Mouse (Mus musculus) forebrain, embryonic 11.5 days (tissue): Measurements from ENCODE around the gene Gm28036. TPM values are rescaled to one million over a fixed set of nuclear protein-coding genes. Genes with fewer than 3 reads are reported as not detected.
A peak's percentile ranks its signal among the peaks of the same experiment; 100 is the strongest.

ENCODE experiments used
- ATAC-seq: fragments of 200-750 bp; cut with Nextera tagmentation; replicated peaks from 2 replicates; pipeline ENCODE4 v1.8.0; 2017; ENCODE audit warnings: moderate TSS enrichment; ENCODE audit not compliant: low FRiP score
- DNase-seq: peaks from one replicate; pipeline ENCODE4 v3.0.0-alpha.2; 2017; ENCODE audit warnings: low spot score
- H3K27ac ChIP-seq: fragments of 300-500 bp; sonication (generic); 2 replicates; pipeline ENCODE4 v1.5.1; 2014; ENCODE audit warnings: low read depth, low read length
- H3K27me3 ChIP-seq: fragments of 300-500 bp; sonication (generic); 2 replicates; pipeline ENCODE4 v1.6.1; 2014; ENCODE audit warnings: mild to moderate bottlenecking, low read length, mixed read lengths; ENCODE audit not compliant: control insufficient read depth, insufficient read depth
- H3K36me3 ChIP-seq: fragments of 300-500 bp; sonication (generic); 2 replicates; pipeline ENCODE4 v1.6.1; 2014; ENCODE audit warnings: mild to moderate bottlenecking, low read length, moderate library complexity, mixed read lengths; ENCODE audit not compliant: control insufficient read depth, insufficient read depth
- H3K4me1 ChIP-seq: fragments of 300-500 bp; sonication (generic); replicated peaks from 2 replicates; pipeline ENCODE4 v1.6.1; 2014; ENCODE audit warnings: low read length, mixed read lengths; ENCODE audit not compliant: control insufficient read depth, insufficient read depth
- H3K4me2 ChIP-seq: fragments of 300-500 bp; sonication (generic); 2 replicates; pipeline ENCODE4 v1.6.1; 2014; ENCODE audit warnings: low read depth, mild to moderate bottlenecking, low read length, moderate library complexity, mixed read lengths; ENCODE audit not compliant: severe bottlenecking
- H3K4me3 ChIP-seq: fragments of 300-500 bp; sonication (generic); 2 replicates; pipeline ENCODE4 v1.5.1; 2014; ENCODE audit warnings: low read depth, low read length
- H3K9ac ChIP-seq: fragments of 300-500 bp; sonication (generic); 2 replicates; pipeline ENCODE4 v1.6.1; 2014; ENCODE audit warnings: low read length
- H3K9me3 ChIP-seq: fragments of 300-500 bp; sonication (generic); 2 replicates; pipeline ENCODE4 v1.6.1; 2016; ENCODE audit warnings: low read length, mixed read lengths; ENCODE audit not compliant: control insufficient read depth
- WGBS: fragments of 180-500 bp; shearing (Covaris S2); extraction: QIAGEN DNeasy Blood & Tissue Kit; methylation state at CpG from one replicate; pipeline ENCODE4 v1.1.7; 2014; 5-methylcytosine and 5-hydroxymethylcytosine counted together
- polyA plus RNA-seq: library from polyadenylated mRNA; unstranded; fragments of >200 nt; fragmentation: Nextera tagmentation; extraction: Ambion mirVana; gene quantifications from 2 replicates; pipeline ENCODE4 v1.2.1, GENCODE M21; 2014

Gene Gm28036
- polyA plus RNA-seq, 1 experiment from 2014 or later: 20.8 TPM

DNA sequence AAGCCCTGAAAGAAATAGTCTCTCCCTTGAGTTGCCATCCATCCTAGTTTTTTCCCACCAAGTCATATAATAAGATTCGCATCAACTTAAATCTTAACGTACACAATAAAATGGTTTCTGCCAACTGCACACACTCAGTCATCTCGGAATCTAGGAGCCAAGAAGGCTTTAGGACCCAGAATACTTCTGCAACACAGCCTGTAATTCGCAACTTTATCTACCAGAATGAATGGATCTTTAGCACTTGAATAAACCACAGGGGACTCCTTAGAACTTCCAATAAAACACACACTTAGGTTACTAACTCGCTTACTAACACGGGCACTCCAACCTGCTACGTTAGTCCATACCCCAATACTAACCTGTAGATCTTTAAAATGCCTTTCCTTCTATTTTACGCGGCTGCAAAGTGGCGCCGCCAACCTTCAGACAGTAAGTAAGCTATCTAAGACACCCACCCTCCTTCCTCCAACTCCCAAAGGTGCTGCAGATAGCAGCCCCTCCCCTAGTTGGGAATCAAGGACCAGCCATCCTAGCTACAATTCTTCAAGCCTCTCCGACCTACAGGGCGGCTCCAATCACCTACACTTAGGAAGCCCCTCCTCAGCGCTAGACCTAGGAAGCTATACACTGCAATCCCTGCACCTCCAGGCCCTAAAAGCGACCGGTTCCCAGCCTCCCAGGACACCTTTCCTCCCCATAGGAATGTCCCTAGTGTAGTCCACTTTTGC is 16.1 kb downstream of the Gm28036 start:
- Histone ChIP-seq H3K4me2 (peak overlapping the region; percentile 87), H3K4me3 (peak overlapping the region; percentile 85), H3K9me3 (no peaks in the 10 kb centered on the region), H3K4me1 (peaks cover 5% of the 10 kb centered on the region; the same call in 1 of the 2 replicates), H3K27ac (peak overlapping the region; percentile 80), H3K27me3 (no peaks in the 10 kb centered on the region), H3K9ac (peak overlapping the region; percentile 98), H3K36me3 (no peaks in the 10 kb centered on the region)
- ATAC-seq (peak; percentile 71), DNase-seq (peak; percentile 66)
- WGBS: 2% methylated on average over 16 of the region's 16 CpGs

DNA sequence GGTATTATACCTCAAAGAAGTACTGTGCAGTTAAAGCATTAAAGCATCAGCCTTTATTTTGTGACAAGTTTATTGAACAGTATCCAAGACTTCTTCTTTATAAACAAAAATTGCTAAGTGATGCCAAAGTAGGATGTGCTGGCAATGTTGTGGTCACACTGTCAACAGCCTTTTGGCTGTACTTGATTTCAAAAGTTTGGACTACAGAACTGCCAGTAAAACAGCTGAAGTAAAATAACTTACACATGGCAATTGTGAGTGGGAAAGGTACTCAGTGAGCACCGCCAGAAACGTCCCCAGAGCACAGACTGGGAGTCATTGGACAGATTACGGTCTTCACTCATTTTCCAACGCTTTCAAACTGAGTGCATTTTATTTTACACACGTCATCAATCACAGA is 35.0 kb downstream of the Gm28036 start:
- H3K4me3 ChIP-seq: no peak overlapping the region
- ATAC-seq (no peak), DNase-seq (no peak)
- no peaks in the 10 kb centered on the region for H3K27me3 ChIP-seq
- H3K27ac ChIP-seq: no peak overlapping the region
- H3K4me2 ChIP-seq: no peak overlapping the region
- H3K4me1 ChIP-seq: peaks cover 12% of the 10 kb centered on the region; the same call in 1 of the 2 replicates
- H3K36me3 ChIP-seq: peaks cover 5% of the 10 kb centered on the region; the same call in 1 of the 2 replicates
- H3K9me3 ChIP-seq: no peaks in the 10 kb centered on the region
- WGBS: 92% methylated on average over 5 of the region's 5 CpGs
- no peak overlapping the region for H3K9ac ChIP-seq

DNA sequence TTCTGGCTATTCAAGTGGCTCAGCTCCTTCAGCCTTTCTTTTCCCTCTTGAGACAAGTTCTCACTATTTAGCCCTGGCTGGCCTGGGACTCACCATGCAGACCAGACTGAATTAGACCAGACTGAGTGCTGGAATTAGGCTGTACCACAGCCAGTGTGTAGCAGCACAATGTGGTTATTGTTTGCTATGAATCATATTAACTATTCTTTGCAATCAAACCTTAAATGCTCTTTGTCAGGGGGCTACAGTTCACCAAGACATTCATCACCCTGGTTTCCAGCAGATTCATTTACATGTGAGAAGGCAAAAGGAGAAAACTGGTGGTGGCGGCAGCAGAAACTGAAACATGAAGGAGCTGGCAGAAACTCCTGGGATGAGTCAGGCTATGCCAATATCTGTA is 37.1 kb downstream of the Gm28036 start:
- Histone ChIP-seq H3K4me2 (no peak overlapping the region), H3K4me3 (no peak overlapping the region), H3K36me3 (no peaks in the 10 kb centered on the region; the same call in 1 of the 2 replicates), H3K9ac (no peak overlapping the region), H3K27me3 (no peaks in the 10 kb centered on the region), H3K27ac (no peak overlapping the region), H3K4me1 (peaks cover 12% of the 10 kb centered on the region; the same call in 1 of the 2 replicates), H3K9me3 (no peaks in the 10 kb centered on the region)
- WGBS: 47% methylated on average over 1 of the region's 1 CpGs
- no peak for DNase-seq
- ATAC-seq: peak; percentile 55

GRCm38 (mm10) chr2:156087391-156088110 is 39.3 kb downstream of the Gm28036 start:
- 90% methylated on average over 7 of the region's 7 CpGs for WGBS
- DNase-seq: no peak
- H3K9me3 ChIP-seq: no peaks in the 10 kb centered on the region
- H3K4me3 ChIP-seq: no peak overlapping the region
- H3K4me1 ChIP-seq: peaks cover 12% of the 10 kb centered on the region; the same call in 1 of the 2 replicates
- no peak overlapping the region for H3K4me2 ChIP-seq
- H3K27me3 ChIP-seq: no peaks in the 10 kb centered on the region
- H3K27ac ChIP-seq: no peak overlapping the region
- no peaks in the 10 kb centered on the region; the same call in 1 of the 2 replicates for H3K36me3 ChIP-seq
- H3K9ac ChIP-seq: no peak overlapping the region
- ATAC-seq: no peak

GRCm38 (mm10) chr2:156084541-156084940 is 42.4 kb downstream of the Gm28036 start:
- no peaks in the 10 kb centered on the region for H3K9me3 ChIP-seq
- DNase-seq (no peak), ATAC-seq (no peak)
- no peak overlapping the region for H3K27ac ChIP-seq
- H3K27me3 ChIP-seq: no peaks in the 10 kb centered on the region
- H3K4me2 ChIP-seq: no peak overlapping the region
- no peak overlapping the region for H3K4me3 ChIP-seq
- H3K36me3 ChIP-seq: no peaks in the 10 kb centered on the region
- 92% methylated on average over 3 of the region's 3 CpGs for WGBS
- H3K4me1 ChIP-seq: no peaks in the 10 kb centered on the region
- H3K9ac ChIP-seq: no peak overlapping the region

DNA sequence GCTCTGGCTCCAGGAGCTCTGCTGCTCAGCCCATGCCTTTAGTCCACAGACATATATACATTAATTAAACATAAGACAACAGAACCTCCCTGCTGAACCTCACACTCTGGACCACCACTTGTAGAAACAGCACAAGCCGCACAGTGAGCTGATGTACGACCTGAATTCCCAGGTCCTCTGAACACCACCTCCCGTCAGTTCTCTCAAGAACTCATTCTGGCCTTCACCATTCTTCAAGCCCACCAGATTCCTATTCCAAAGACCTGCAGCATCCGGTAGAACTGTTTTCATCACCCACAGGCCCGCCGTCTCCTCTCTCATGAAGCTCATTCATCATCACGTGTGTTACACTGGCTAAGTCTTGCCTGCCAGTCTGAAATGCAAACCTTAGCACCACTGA is 46.5 kb downstream of the Gm28036 start:
- WGBS: 95% methylated on average over 7 of the region's 7 CpGs
- H3K36me3 ChIP-seq: peaks cover 28% of the 10 kb centered on the region; the same call in 1 of the 2 replicates
- H3K9me3 ChIP-seq: no peaks in the 10 kb centered on the region
- H3K27me3 ChIP-seq: no peaks in the 10 kb centered on the region
- H3K4me1 ChIP-seq: no peaks in the 10 kb centered on the region
- no peak overlapping the region for H3K4me3 ChIP-seq
- DNase-seq (no peak), ATAC-seq (no peak)
- H3K27ac ChIP-seq: no peak overlapping the region
- no peak overlapping the region for H3K9ac ChIP-seq
- no peak overlapping the region for H3K4me2 ChIP-seq

DNA sequence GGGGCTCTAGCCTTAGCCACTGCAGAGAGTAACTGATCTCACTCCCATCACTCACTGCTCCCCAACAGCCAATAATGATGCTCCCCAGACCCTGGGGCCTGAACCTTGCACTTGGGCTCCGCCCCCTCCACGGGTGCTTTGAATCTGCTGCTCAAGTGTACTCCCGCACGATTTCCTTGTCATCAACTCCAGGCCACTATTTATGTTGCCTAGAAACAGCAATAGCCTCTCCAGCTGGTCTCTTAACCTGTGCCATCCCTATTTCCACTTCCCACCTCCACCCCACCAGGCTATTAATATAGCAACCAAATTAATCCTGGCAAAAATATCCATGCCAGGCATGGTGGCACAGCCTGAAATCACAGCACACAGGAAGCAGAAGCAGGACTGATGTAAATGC is 47.2 kb downstream of the Gm28036 start:
- Histone ChIP-seq H3K36me3 (peaks cover 28% of the 10 kb centered on the region; the same call in 1 of the 2 replicates), H3K4me3 (no peak overlapping the region), H3K27me3 (no peaks in the 10 kb centered on the region), H3K27ac (no peak overlapping the region), H3K9ac (no peak overlapping the region), H3K4me2 (no peak overlapping the region), H3K4me1 (no peaks in the 10 kb centered on the region), H3K9me3 (no peaks in the 10 kb centered on the region)
- ATAC-seq (no peak), DNase-seq (no peak)
- WGBS: 54% methylated on average over 4 of the region's 4 CpGs

DNA sequence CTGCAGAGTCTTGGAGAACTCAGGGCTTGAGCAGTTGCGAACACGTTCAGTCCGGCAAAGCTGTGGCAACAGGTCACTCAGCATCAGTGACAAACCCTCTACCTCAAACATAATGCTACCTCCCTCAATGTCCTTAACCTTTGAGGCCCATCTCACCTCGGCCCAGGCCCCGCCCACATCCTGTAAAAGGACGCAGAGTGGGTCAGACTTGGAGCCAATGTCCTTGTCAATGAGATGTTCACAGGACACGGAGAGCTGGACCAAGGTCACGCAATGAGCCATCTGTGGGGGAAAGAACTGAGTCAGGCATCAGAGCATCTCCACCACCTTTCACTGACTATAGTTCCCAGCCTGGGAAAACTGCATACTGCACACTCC is 47.7 kb downstream of the Gm28036 start:
- WGBS: 93% methylated on average over 8 of the region's 8 CpGs
- peaks cover 28% of the 10 kb centered on the region for H3K36me3 ChIP-seq

More for the DNA sequence above, 47.7 kb downstream of the Gm28036 start:
- ATAC-seq: no peak
- Histone ChIP-seq H3K4me2 (no peak overlapping the region), H3K4me1 (no peaks in the 10 kb centered on the region), H3K9ac (no peak overlapping the region), H3K27ac (no peak overlapping the region), H3K27me3 (no peaks in the 10 kb centered on the region), H3K4me3 (no peak overlapping the region), H3K9me3 (no peaks in the 10 kb centered on the region)
- DNase-seq: no peak
